13 mouse cellular contexts compared by ENCODE assay signal in genomic region chr17:74331049-74331676, GRCm38 (mm10).
"Had no signal": no experiment of that assay in that cellular context is flagged by ENCODE, and none has a peak within 500 bp of the region (broad histone marks: within the 10 kb centered on the region; RNA-seq: fewer than 3 reads in every experiment).

No protein-coding gene starts in this region.

- DNase-seq: kidney, adult 8-10 months; kidney, postnatal 10 days; kidney, postnatal 4 days; left cerebral cortex, postnatal 4 days; lung, adult 2 months; lung, postnatal 36 days; right cerebral cortex, postnatal 25 days; thymus, postnatal 4 days had no signal

- H3K27ac ChIP-seq: layer of hippocampus, adult 2 months; limb, embryonic 13.5 days; midbrain, embryonic 13.5 days; stomach, postnatal 0 days had no signal

- H3K9me3 ChIP-seq: limb, embryonic 13.5 days; midbrain, embryonic 13.5 days had no signal

- H3K4me3 ChIP-seq: layer of hippocampus, adult 2 months; limb, embryonic 13.5 days; midbrain, embryonic 13.5 days had no signal

- H3K4me2 ChIP-seq: limb, embryonic 13.5 days; midbrain, embryonic 13.5 days had no signal

- H3K9ac ChIP-seq: limb, embryonic 13.5 days; midbrain, embryonic 13.5 days had no signal

- ATAC-seq: lung, postnatal 0 days; midbrain, embryonic 13.5 days had no signal

- H3K27me3 ChIP-seq: limb, embryonic 13.5 days; midbrain, embryonic 13.5 days had no signal

- H3K36me3 ChIP-seq: limb, embryonic 13.5 days; midbrain, embryonic 13.5 days had no signal

- H3K4me1 ChIP-seq: limb, embryonic 13.5 days; midbrain, embryonic 13.5 days had no signal
